Mouse (Mus musculus): ENCODE measurements at regions not wholly inside any gene's neighbourhood (a gene's known extent, or its start where the extent isn't known, plus 50 kb on each side); places are given as distances from the start of the nearest gene placed in this dataset.
A peak's percentile ranks its signal among the peaks of the same experiment; 100 is the strongest.

GRCm38 (mm10) chr3:56789155-56789554 is 512.6 kb downstream of the Tm4sf1 start:
- peak; percentile 81 to 83 for DNase-seq

- DNase-seq, result no peak
These were observed 527.9 kb downstream of the Tm4sf1 start for GRCm38 (mm10) chr3:56773920-56774319.

- DNase-seq, result no peak
These were observed 531.6 kb downstream of the Tm4sf1 start for GRCm38 (mm10) chr3:56770225-56770624.

DNA sequence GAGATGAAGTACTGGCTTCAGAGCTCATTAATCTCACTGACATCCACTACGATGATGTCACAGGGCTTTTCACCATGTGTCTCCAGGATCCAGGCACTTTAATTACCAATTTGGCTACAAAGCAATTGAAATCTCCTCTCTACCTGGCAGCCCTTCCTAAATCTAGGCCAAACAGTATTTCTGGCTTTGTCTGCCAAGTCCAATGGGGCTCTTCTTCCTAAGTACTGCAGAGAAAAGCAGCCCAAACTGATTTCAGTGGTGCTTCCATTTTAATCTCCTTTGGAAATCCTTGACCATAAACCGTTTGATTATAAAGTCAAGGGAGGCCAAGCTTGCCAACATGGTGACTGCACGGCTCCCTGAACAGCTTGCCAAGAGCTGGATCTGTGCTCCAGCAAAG is 534.7 kb downstream of the Tm4sf1 start:
- no peak for DNase-seq

DNA sequence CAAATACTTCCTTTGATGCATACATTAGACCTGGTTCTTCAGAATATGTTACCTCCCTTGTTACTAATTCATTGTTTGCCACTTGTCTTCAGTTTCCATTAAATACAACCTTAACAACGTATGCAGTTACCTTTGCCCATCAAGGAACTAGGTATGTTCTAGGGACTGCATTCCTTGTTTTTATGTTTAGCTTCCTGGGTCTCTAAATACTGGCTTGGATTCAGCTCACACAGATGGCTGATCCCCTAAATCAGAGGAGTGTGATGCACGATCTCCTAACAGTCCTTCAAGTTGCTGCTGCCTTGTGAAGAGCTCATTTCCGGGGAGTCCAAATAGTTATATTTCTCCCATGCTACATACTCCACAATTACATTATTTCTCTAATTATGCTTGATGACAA is 537.5 kb downstream of the Tm4sf1 start:
- DNase-seq, result no peak

GRCm38 (mm10) chr3:56763896-56764295 is 537.9 kb downstream of the Tm4sf1 start:
- no peak for DNase-seq

- peak; percentile 55 to 64 for DNase-seq
These were observed 548.1 kb downstream of the Tm4sf1 start for GRCm38 (mm10) chr3:56753654-56754053.

DNA sequence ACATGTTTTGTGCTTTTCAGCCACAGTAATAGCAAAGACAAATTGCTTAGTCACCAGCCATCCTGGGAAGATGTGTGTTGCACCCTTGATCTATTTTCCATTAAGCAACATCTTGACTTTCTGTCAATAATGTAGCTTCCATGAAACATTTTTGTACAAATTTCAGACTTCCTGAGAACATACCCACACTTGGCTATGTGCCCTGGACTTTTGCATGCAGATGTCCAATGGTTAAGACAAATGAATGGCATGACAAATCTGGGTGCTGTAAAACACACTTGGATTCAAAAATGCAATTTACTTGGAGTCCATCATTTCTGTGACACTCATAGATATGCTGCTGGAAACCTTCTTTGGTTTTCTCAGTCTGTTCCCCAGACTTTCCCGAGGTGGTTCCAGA is 549.9 kb downstream of the Tm4sf1 start:
- no peak for DNase-seq

DNA sequence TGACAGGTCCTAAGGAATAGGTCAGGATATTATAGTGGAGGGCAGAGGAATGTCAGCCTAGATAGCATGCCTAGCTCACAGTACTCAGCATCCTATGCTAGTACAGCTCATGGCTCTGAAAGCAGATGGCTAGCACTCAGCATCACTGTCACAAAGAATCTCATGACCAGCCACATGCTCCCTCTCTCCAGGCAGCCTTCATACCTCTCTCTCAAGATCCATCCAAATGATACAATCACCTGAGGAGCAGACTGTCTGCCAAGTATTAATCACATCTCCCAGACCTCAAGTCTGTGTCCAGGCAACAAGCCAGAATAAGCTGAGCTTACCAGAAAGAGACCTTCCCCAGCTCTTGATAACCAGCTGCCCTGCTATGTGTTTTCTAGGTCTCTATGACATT is 557.4 kb upstream of the Nbea start:
- DNase-seq, result no peak

- DNase-seq, result no peak
These were observed 556.0 kb upstream of the Nbea start for GRCm38 (mm10) chr3:56739451-56739850.

DNA sequence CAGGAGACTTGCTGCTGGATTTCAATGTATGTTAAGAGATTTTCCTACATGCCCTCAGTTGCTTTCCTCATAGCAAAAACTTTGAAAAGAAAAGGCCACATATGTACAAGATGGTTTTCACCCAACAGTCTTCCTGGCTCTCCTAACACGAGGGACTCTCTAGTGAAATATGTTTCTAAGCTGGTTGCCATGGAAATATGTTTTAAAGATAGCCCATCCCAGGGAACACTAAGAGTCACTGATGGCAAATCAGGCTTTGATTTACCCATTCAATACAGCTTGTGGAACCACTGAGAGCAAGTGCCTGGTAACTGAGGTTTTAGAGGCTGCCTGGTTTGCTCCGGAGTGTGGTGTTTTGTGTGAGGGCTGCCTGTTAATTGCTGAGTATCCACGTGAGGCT is 547.3 kb upstream of the Nbea start:
- no peak for DNase-seq

GRCm38 (mm10) chr3:56724991-56725390 is 541.5 kb upstream of the Nbea start:
- DNase-seq, result no peak

DNA sequence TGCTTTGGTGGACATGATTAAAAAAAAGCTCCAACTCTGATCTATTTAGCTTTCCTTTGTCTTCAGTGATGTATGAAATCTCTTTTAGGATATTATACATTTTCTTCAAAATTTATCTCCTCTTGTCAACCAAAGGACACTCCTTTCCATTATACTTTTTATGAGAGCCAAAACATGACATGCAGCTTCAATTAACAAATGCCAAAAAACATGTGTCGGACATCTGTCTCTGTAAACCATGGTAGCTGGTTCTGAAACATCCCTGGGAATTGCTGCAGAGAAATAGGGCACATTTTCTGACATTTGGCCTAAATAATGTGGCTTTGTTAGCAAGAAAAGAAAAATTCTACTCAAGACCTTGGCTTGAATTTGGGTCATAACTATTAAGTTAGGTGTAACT is 524.8 kb upstream of the Nbea start:
- no peak for DNase-seq

DNA sequence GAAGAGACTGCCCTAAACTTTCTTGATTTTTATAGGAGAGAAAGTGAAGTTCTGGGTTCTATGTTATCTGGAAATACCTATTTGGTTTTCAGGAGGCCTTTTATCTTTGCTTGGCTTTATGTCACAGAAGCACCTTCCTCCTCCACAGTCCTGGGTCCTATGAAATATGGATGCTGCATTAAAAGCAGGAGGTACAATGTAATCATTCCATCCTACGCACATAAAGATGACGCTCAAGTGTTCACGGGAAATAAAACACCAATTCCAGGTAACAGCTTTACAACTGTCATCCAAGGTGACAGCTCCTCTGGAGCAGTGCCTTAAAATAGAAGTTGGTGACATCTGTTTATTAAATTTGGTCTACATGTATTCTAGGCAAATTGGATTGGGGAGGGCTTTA is 523.8 kb upstream of the Nbea start:
- DNase-seq, result no peak

GRCm38 (mm10) chr3:56706038-56706437 is 522.5 kb upstream of the Nbea start:
- DNase-seq, result no peak

DNA sequence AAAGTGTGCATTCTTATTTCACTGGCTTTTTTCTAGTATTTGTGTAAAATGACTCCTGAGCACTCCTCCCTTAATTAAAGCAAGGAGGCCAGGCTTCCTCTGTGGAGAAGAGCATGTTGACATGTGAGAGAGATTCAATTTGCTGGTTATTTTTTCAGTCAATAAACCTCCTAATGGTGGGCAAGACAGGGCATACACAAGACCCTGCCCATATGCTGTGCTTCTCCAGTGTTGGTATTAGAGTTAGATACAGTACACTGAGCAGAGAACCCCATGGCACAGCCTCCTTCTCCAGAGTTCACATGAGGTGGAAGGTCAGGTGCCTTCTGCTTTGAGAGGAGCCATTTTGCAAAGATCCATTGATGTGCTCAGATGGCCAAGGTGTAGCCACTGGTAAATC is 515.4 kb upstream of the Nbea start:
- no peak for DNase-seq

GRCm38 (mm10) chr3:56698248-56698647 is 514.7 kb upstream of the Nbea start:
- DNase-seq, result peak; percentile 1 to 13

DNA sequence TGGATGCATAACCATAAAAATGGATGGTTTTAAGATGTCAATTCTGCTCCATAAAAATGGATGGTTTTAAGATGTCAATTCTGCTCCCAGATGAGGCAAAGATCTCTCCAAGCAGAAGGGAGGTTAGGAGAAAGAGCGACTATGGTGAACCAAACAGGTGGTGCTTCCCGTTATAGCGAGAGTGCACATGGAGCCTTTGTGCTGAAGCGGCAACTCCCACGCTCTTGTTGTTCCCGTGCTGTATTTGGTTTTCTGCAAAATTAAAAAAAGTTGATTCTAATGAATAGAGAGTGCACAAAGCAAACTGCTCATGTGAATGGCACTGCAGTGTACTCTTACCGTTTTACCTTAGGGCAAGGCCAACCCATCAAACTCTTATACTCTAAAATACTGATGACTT is 497.5 kb upstream of the Nbea start:
- DNase-seq, result no peak

GRCm38 (mm10) chr3:56668829-56669228 is 485.3 kb upstream of the Nbea start:
- DNase-seq, result no peak

GRCm38 (mm10) chr3:56660594-56660993 is 477.1 kb upstream of the Nbea start:
- no peak for DNase-seq

- no peak for DNase-seq
These were observed 463.8 kb upstream of the Nbea start for GRCm38 (mm10) chr3:56647313-56647712.
